Mouse (Mus musculus): ENCODE measurements at regions not wholly inside any gene's neighbourhood (a gene's known extent, or its start where the extent isn't known, plus 50 kb on each side); places are given as distances from the start of the nearest gene placed in this dataset.

DNA sequence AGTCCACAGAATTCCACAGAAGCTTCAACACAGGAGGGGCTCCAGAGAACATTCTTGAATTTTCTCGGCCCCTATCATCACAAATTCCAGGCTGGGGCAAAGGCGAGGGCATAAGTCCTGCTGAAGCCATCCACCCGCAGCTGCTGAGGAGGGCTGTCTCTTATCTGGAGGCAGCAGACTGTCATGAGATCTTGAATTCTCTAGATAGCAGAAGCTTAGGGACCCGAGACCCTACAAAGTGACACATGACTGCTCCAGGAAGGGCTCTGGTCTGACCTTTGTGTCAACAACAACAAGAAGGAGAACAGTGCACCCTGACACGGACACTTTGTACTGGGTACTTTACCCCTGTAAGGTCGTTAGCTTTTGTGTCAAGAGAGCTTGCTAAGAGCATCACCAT, 57.2 kb downstream of the Lao1 start:
- ATAC-seq (replicated peaks; ENCODE audit: low FRiP score, poor library complexity, severe bottlenecking), result no peak

DNA sequence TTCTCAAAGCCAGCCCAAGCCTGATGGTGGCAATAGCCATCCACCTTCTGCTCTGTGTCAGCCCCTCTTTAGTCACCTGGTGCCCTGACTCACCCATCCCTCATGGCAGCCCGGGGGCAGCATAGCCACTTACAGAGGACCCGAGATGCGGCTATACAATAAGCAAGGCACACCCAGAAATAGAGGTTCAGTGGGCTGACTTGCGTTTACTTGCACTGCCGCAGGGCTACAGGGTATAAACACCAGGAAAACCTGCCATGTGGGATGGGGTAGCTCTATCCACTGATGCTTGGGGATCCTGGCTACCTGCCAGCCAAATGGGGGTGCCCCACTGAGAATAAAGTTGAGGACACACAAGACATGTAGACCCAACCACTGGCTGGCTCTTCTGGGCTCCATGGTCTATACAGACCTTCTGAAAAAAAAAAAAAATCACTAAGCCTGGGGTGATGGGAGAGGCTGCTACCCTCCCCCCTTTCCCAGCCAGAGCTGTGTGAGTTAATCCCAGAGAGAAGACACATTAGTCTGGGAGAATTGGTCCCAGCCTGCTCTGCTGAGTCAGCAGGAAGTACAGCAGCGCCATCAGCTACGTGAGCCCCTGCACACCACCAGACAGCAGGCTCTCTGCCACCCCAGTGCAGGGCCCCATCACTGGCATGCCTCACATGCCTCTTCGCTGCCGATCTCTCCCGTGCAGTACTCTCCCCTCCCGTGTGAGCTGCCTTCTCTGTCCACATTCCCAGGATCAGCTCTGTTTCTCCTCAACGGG, 57.8 kb downstream of the Lao1 start:
- ATAC-seq (replicated peaks; ENCODE audit: low FRiP score, poor library complexity, severe bottlenecking), result no peak

DNA sequence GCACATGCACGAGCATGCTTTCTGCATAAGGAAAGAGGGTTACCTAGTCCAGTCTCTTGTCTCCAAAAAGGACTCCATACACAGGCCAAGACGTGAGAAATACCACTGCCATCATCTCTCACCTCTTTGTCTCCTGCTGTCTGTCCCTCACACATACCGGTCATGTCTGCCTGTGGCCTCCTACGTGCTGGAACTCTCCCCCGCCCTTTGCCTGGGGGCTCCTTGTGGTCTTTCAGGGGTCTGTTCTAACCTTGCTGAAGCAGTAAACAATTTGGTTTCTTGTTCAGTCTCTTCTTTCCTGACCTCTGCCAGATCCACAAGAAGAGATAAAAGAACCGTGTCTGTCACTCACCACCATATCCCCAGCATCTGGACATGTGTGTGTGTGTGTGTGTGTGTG, 61.0 kb downstream of the Lao1 start:
- no peak for ATAC-seq (replicated peaks; ENCODE audit: low FRiP score, poor library complexity, severe bottlenecking)

DNA sequence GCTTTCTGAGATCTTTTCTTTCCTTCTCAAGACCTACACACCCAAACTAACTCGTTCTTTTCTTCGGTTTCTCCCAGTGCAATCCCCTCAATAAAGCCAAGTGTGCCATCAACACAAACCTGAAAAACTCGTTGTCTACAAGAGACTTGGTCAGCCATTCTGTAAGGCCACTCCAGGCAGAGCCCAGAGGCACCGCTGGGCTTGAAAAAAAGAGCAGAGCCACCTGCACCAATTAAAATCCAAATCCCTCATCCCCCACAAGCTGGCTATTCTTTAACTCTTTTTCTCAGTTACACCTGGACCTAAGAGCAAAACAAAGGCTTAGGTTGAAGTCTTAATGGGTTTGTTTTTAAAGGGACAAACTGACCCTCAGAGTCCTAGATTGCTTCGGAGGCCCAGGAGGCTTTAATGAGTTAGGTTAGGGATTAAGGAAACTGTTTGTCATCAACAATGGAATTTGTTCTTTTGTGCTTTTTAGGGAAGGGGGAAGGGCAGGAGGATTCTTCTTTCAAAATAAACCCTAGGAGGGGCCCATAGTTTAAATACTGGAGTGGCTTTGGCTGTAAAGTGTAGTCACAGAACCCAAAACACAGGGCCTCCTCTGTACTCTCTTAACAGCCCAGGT, 65.0 kb downstream of the Lao1 start:
- ATAC-seq (replicated peaks; ENCODE audit: low FRiP score, poor library complexity, severe bottlenecking), result no peak

DNA sequence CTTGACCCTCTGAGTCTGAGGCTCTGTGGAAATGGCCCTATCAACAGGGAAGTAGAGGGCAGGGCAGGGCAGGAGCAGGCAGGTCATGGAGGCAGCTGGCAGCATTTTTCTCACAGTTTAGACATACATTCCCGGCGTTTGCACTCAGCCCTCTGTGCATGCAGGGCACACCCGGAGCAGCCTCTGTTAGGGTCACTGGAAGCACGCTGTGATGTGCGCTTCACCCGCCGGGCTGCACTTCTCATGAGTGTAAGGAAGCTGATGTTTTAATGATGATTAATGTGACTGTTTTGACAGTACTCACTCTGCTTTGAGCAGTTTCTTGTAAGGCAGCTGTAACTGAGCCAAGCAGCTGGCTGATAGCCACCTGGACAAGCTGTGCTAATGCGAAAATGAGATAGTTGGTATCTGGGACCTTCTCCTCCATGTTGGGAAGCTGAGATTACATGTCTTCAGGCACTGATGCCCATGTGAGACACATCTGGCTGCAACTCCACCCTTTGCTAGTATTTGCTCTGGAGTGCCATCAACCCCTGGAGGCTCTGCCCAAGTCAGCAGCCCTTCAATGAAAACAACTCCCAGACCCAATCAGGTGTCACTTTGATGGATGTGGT, 66.9 kb downstream of the Lao1 start:
- ATAC-seq (replicated peaks; ENCODE audit: low FRiP score, poor library complexity, severe bottlenecking), result 0 out of 2 replicates have a peak, but pooled peaks have one; percentile 53

DNA sequence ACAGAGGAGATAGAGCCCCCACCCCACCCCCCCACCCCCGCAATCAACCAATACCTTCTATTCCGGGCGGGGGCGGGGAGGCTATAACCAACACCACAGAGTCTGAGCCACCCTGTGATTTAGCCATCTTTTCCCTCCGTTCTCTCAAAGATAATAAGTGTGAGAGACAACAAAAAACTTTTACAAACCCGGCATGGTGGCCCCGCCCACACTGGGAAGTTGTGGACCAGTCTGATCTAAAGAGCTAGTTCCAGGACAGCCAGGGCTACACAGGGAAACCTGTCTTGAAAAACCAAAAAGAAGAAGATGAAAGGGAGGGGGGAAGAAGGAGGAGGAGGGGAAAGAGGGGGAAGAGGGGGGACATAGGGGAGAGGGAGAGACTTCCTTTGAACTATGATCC, 67.7 kb downstream of the Lao1 start:
- ATAC-seq (replicated peaks; ENCODE audit: low FRiP score, poor library complexity, severe bottlenecking), result no peak

DNA sequence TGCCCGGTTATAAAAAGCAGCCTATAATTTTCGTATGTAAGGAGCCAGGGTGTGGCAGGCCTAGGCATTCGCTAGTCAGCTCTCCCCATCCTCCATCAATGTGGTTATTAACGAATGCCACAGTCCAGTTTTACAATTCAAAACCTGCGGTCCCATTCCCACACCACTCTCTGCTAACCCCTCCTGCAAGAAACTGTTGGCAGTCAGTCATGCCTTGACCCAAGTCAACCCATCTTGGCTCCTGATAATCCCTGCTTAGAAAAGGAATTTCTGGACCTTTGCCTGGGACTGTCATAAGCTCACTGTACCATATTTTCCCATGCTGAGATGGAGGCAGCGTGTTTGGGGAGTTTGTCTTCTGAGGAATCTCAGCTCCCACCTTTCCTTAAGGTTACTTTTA, 68.4 kb downstream of the Lao1 start:
- ATAC-seq (replicated peaks; ENCODE audit: low FRiP score, poor library complexity, severe bottlenecking), result no peak

DNA sequence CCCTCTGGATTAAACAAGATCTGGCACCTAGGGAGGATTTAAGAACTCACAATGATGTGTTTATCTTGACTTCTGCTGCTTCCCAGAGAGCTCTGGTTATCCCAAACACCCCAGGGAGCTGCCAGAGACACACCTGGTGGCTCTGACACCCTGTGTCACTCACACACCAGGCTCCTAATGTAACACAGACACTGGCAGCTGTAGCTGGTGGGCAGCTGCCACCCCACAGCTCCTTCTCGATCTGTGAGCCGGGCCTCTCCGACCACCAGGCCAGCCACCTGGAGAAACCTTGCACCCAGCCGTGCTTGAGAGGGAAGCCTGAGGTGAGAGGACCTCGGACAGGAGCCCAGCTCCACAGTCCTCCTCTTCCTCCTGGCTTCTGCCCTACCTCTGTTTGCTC, 69.5 kb downstream of the Lao1 start:
- no peak for ATAC-seq (replicated peaks; ENCODE audit: low FRiP score, poor library complexity, severe bottlenecking)

DNA sequence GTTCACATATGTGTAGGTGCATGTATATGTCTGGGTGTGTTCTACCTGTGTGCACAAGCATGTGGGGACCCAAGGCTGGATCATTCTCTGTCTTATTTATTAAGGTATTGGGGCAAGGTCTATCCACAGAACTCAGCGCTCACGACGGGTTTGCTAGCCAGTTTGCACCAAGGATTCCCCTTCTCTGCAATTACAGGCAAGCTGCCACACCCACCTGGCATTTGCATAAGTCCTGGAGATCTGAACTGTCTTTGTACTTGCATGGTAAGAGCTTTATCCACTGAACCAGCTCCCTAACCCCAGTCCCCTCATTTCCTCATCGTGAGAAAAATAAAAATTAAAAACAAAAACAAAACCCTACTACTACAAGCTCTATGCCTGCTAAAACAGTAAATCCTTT, 71.6 kb downstream of the Lao1 start:
- ATAC-seq (replicated peaks; ENCODE audit: low FRiP score, poor library complexity, severe bottlenecking), result no peak

DNA sequence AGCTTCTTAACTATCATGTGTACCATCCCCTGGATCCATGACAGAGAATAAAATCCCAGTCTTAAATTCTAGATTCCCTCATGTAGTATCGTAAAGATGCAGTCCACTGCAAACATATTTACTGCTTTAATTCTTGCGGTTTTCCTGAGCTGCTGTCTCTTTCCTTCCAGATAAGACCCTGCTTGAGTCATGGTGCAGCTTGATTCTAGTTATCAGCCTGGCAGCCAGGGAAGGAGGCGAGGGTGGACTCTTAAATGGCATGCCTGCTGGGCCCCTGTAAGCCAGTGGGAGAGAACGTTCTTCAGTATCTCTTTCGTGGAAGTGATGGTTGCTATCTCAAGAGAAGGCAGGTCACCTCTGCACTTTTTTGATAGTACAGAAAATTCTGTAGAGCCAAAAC, 71.9 kb upstream of the Slc2a1 start:
- ATAC-seq (replicated peaks; ENCODE audit: low FRiP score, poor library complexity, severe bottlenecking), result 0 out of 2 replicates have a peak, but pooled peaks have one; percentile 29

DNA sequence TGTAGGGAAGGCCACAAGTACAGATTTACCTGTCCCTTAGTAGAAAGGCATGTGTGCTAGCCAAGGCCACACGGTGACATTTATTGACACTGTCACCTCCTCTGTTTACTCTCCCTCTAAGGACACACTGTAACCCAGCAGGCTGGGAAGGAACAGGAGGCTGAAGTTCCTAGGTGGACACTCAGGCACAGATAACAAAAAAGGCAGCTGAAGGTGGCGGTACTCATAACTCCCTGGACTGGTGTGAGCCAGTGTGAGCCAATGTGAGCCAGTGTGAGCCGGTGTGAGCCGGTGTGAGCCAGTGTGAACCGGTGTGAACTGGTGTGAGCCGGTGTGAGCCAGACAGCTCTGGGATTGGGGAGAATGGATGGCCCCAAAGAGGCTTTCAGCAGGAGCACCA, 68.5 kb upstream of the Slc2a1 start:
- ATAC-seq (replicated peaks; ENCODE audit: low FRiP score, poor library complexity, severe bottlenecking), result no peak

DNA sequence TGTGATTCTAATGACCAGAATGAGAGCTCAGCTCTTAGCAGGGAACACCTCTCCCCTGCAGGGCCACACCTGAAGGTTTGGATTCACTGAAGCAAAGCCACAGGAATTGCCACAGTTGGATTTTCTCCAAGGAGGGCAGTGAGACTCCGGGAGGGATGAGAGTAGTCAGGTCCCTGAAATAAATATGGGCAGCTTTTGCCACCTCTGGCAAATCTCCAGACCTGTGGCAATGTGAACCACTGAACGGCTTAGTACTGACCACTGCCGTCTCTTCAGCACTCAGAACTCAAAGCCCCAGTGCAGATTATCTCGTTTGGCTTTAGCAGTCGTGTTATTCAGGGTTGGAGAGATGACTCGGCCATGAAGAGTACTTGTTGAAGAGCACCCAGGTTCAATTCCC, 66.9 kb upstream of the Slc2a1 start:
- no peak for ATAC-seq (replicated peaks; ENCODE audit: low FRiP score, poor library complexity, severe bottlenecking)

DNA sequence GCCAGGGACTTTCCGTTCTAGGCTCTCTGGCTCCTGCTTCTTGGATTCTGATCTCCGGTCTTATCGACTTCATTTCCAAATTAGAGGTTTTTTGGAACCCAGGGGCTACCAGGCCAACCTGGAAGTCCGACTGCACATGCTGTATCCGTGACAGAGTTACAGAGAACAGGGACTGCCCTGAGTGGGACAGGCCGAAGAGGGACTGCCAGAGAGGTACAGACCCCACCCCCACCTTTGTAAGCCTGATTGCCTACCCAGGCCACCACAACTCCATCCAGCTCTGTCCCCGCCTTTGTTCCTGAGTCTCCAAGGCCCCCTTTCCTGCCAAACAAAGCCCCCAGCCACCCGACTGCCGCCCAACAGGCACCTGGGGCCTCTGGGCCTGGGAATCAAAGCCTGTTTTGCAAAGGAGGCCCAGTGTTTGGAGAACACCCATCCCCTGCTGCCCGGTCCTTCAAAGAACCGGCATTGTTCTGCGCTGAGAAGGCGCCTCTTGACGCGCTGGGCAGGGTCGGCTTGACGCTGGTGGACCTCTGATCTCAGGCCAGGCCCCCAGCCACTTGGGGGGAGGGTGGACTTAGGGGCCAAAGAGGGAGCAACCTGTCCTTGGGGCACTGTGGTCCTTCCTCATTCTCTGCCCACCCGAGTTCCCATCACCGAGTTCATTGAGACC, 64.4 kb upstream of the Slc2a1 start:
- ATAC-seq (replicated peaks; ENCODE audit: low FRiP score, poor library complexity, severe bottlenecking), result no peak

DNA sequence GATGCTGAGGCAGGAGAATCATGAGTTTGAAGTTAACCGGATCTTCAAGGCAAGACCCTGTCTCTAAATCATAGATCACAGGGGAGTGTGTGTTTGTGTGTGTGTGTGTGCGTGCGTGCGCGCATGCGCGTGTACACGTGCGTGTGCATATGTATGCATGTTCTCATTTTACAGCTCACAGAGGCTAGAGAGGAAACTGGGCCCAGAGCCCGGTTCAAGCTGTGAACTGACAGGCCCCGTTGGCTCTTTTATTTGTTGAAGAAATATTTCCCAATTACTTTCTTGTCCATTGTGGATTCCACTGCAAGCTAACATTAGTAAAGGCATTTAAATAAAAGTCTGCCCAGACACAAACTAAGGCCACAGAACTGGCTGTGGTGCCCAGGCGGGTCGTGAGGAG, 63.7 kb upstream of the Slc2a1 start:
- ATAC-seq (replicated peaks; ENCODE audit: low FRiP score, poor library complexity, severe bottlenecking), result no peak

DNA sequence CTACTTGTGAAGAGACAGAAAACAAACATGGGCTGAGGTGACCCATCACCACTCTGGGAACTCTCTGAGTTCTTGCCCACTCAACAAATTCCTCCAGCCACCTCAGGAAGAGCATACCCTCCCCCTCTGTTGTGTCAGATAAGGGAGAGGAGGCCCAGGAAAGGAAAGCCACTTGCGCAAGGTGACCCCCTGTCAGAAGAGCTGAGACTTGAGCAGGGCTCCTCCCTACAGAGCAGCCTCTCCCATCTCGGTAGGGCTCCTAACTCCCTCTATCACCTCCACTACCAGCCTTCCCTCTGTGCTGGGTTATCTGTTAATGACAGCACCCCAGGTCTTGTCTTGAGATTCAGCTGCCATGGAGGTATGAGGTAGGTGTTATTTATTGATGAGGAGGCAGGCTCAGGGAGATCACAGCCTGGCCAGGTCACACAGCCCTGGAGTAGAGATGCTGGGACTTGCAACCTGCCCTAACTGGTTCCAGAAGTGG, 57.6 kb upstream of the Slc2a1 start:
- ATAC-seq (replicated peaks; ENCODE audit: low FRiP score, poor library complexity, severe bottlenecking), result no peak

DNA sequence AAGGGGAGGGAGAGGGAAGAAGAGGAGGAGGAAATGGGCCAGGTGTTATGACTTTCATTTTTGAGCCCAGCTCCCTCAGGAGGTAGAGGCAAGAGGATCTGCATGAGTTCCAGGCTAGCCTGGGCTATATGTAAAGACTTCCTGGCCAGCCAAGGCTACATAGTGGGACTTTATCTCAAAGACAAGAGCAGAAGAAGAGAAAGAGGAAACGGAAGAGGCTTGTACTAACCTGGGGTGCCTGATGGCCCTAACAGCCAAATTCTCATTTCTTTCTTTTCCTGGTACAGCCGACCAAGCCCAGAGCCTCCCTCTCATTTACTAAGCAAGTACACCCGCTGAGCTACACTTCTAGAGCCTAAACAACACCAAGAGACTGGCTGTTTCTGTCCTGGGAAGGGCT, 56.0 kb upstream of the Slc2a1 start:
- ATAC-seq (replicated peaks; ENCODE audit: low FRiP score, poor library complexity, severe bottlenecking), result no peak

DNA sequence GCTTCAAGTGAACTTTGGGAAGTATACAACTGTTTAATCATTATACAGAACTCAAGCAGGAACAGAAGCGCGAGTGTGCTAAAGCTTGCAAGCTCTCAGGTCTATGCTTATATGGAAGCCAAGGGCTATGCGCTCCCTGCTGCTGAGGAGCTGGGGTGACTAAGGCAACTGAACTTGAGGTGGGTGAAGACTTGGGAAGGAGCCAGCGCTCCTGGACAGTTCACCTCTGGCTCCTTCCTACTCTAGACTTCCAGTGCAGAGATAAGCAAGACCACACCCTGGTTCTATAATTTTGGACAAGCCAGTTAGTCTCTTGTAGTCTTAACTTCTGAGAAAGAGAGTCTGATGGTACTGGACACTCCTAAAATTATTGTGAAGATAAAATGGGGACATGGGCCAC, 55.3 kb upstream of the Slc2a1 start:
- ATAC-seq (replicated peaks; ENCODE audit: low FRiP score, poor library complexity, severe bottlenecking), result no peak

DNA sequence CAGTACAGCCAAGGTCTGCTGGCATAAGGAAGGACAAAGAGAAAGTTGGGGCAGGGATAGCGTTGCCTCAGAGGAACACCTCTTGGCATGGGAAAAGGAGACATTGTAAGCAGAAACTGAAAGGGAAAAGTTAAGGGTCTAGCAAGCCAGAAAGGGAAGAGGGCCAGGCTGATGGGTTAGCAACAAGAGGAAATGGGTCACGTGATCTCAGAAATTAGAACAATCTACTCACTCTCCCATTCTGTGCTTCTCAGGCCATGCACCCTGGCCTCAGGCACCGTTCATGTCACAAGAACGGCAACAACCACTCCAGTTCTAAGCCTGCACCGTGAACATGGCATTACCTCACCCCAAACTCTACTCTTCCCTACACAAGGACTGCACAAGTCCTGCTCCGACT, 54.8 kb upstream of the Slc2a1 start:
- no peak for ATAC-seq (replicated peaks; ENCODE audit: low FRiP score, poor library complexity, severe bottlenecking)

DNA sequence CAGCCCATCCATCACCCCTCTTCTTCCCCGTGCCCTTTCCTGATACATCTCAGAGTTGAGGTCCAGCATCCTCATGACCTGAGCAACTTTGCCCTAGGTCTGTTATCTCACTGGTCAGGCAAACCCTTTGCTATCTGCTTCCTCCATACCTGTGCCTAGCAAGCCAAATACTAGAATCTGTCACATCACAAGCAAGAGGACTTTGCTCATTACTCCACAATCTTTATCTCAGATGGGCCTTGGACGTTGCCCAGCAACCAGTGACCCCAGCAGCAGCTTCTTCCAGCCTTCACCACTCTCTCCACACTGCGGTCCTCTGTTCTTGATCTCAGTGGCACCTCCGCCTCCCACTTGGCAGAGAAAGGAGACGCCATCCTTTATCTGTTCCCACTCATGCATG, 54.4 kb upstream of the Slc2a1 start:
- no peak for ATAC-seq (replicated peaks; ENCODE audit: low FRiP score, poor library complexity, severe bottlenecking)

DNA sequence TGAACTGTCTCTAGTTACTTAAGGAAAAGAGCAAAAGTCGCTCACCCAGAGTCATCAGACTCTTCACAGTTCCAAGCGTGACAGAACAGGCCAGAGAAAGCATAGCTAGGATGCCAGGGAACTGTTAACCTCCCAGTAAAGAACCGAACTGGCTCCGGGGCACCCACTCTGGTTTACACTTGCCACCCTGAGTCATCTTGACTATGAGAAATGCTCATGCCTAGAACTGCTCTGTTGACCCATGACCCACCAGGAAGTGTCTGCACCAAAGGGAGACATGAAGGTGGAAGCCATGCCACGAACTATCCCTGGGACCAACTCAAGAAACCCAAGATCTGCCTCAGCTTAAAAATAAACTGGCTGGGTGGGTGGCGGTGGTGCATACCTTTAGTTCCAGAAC, 51.3 kb upstream of the Slc2a1 start:
- no peak for ATAC-seq (replicated peaks; ENCODE audit: low FRiP score, poor library complexity, severe bottlenecking)

DNA sequence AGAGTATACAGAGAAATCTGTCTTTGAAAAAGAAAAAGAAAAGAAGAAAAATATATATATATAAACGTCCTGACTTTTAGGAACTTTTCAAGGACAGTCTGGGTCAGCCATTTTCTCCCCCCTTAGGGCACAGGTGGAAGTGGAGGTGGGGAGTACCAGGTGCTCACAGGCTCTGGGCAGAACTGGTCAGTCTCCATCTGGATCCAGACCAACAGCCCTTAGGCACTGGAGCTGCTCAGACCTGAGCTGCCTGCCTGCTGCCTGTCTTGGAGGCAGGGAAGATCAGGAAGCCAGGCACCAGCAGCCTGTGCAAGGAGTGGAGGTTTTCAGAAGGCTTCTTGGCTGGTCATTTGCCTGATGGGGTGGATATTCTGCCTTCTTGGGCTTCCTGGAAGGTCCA, 50.7 kb upstream of the Slc2a1 start:
- ATAC-seq (replicated peaks; ENCODE audit: low FRiP score, poor library complexity, severe bottlenecking), result no peak

Data from erythroblast, adult 5-6 weeks (primary cell).